Mouse (Mus musculus) C2C12 (cell line): ENCODE results near the gene Faap100.

Experiments used
- CEBPB ChIP-seq: IDR thresholded peaks from one replicate; pipeline ENCODE4 v1.6.1; 2011; ENCODE audit warnings: low read depth, mild to moderate bottlenecking, control low read depth, moderate library complexity
- CTCF ChIP-seq: IDR thresholded peaks from one replicate; pipeline ENCODE4 v1.5.1; 2011; ENCODE audit not compliant: control insufficient read depth, insufficient read depth, insufficient read length
- FOSL1 ChIP-seq: IDR thresholded peaks from one replicate; pipeline ENCODE4 v1.8.0; 2011; ENCODE audit warnings: mild to moderate bottlenecking, low read length; ENCODE audit not compliant: poor library complexity, insufficient read depth, severe bottlenecking
- MAX ChIP-seq: IDR thresholded peaks from one replicate; pipeline ENCODE4 v1.6.1; 2011; ENCODE audit warnings: mild to moderate bottlenecking, control low read depth
- MYOD1 ChIP-seq: IDR thresholded peaks from one replicate; pipeline ENCODE4 v1.6.1; 2011; ENCODE audit warnings: low read depth; ENCODE audit not compliant: control insufficient read depth, insufficient read length
- MYOG ChIP-seq: IDR thresholded peaks from one replicate; pipeline ENCODE4 v1.6.1; 2011; ENCODE audit not compliant: control insufficient read depth, insufficient read length; ENCODE audit errors: extremely low read depth
- USF1 ChIP-seq: IDR thresholded peaks from one replicate; pipeline ENCODE4 v1.6.1; 2011; ENCODE audit warnings: low read depth, mild to moderate bottlenecking, control low read depth, moderate library complexity

- TF ChIP-seq CTCF, result no peak
- TF ChIP-seq MAX, result no peak
- no peak for TF ChIP-seq MYOD1
- no peak for TF ChIP-seq USF1
- no peak for TF ChIP-seq CEBPB
- no peak for TF ChIP-seq FOSL1
- TF ChIP-seq MYOG, result no peak
These were observed 2.0 kb downstream of the Faap100 start for GRCm38 (mm10) chr11:120376302-120377160.
